Mouse (Mus musculus): ENCODE measurements around the gene Ctnna3.

Ctnna3 gene

GRCm38 (mm10) chr10:63710211-63710610, 280.3 kb downstream of the Ctnna3 start:
- DNase-seq (ENCODE audit: low spot score in 2 of 2): no peak

- no peak for DNase-seq (ENCODE audit: low spot score in 2 of 2)
Observed at GRCm38 (mm10) chr10:63712530-63712929, 282.6 kb downstream of the Ctnna3 start.

DNA sequence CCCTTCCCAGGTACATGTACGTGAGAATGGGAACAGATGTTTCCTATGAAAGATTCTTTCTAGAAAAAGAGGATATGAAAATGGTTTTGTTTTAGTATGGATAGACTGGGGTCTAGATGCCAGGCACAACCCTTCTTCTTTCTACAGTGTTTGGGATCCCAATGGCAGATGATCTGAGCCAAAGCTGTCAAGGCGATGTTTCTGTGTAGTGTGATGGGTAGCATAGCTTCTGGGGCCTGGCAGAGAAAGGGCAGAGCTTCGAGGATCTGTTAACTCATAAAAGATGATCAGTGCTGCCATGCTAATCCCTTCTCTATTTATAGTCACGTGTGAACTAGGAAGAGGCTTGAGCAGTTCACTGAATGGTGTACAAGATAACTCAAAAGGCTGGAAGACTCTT, 284.3 kb downstream of the Ctnna3 start:
- DNase-seq (ENCODE audit: low spot score in 2 of 2): no peak

DNA sequence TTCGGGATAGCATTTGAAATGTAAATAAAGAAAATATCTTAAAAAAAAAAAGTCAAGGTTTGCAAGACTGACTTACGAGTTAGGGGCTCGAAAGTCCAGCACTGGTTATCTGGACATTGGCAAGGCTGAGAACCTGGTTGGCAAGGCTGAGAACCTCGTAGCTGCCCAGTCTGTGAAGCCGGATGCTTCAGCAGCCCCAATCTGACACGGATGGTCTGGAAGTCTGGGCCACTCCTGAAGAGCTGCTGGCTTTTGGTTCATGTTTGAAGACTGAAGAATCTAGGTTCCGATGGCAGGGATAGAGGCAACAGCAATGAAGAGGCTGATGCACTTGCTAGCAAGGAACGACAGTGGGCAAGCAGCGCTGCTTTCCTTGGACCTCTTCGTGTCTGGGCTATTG, 339.0 kb downstream of the Ctnna3 start:
- DNase-seq (ENCODE audit: low spot score in 2 of 2): no peak

- DNase-seq (ENCODE audit: low spot score in 2 of 2): no peak
Observed at GRCm38 (mm10) chr10:63771656-63772055, 341.8 kb downstream of the Ctnna3 start.

DNA sequence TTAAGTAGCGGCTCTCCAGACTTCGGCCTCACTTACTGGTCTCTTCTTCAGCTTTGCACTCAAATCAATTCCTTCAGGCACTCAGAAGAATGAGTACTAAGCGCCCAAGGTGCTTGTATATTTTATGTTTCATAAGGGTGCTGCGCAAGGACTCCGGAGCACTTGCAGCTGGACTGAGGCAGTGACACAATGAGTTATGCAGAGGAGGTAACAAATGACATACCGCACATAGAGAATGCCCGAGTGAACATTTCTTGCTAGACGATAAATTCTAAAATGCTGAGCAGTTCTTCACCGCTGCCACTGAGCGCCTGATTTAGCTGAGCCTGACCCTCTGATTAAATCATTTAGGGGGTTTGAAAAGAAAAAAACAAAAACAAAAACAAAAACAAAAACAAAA, 342.2 kb downstream of the Ctnna3 start:
- no peak for DNase-seq (ENCODE audit: low spot score in 2 of 2)

- no peak for DNase-seq (ENCODE audit: low spot score in 2 of 2)
Observed at GRCm38 (mm10) chr10:63781948-63782347, 352.1 kb downstream of the Ctnna3 start.

GRCm38 (mm10) chr10:63784808-63785535, 355.1 kb downstream of the Ctnna3 start:
- DNase-seq (ENCODE audit: low spot score in 2 of 2): no peak

- DNase-seq (ENCODE audit: low spot score in 2 of 2): no peak
Observed at GRCm38 (mm10) chr10:63786390-63786789, 356.5 kb downstream of the Ctnna3 start.

GRCm38 (mm10) chr10:63803909-63804308, 374.0 kb downstream of the Ctnna3 start:
- no peak for DNase-seq (ENCODE audit: low spot score in 2 of 2)

DNA sequence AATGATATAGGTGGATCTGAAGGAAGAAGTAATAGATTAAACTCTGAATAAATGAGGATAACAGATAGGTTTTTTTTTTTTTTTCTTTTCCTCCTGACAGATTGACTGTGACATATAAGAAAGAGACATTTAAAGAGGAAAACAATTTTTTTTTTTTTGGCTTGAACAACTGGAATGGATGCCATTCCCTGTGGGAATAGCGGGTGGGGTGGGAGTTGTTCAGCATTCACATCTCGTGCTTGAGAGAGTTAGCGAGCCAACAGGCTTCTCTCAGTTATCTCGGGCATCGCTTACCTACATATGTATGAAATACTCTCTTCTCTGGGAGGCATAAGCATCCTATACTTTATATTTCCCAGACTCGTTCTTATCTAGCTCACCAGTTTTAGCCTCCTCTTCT, 375.7 kb downstream of the Ctnna3 start:
- no peak for DNase-seq (ENCODE audit: low spot score in 2 of 2)

GRCm38 (mm10) chr10:63806254-63806653, 376.4 kb downstream of the Ctnna3 start:
- DNase-seq (ENCODE audit: low spot score in 2 of 2): no peak

GRCm38 (mm10) chr10:63810043-63810617, 380.2 kb downstream of the Ctnna3 start:
- no peak for DNase-seq (ENCODE audit: low spot score in 2 of 2)

DNA sequence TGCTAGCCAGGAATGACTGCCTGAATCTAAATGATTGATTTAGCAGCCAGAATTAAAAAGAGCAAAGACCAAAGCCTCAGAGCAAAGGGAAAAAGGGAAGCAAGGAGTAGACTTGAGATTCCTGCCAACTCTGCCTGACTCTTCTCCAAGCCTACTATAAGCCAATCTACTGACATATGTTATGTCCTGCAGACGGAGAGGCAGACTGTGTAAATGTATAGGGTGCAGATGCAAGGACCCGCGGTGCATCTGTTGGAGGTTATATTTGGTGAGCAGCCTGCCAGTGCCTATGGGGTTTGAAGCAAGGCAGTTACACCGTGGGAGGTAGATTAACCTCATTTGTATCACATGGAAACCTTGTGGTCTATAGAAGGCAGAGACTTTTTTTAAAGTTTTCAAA, 409.1 kb downstream of the Ctnna3 start:
- DNase-seq (ENCODE audit: low spot score in 2 of 2): no peak

GRCm38 (mm10) chr10:63851946-63852345, 422.0 kb downstream of the Ctnna3 start:
- DNase-seq (ENCODE audit: low spot score in 2 of 2): no peak

GRCm38 (mm10) chr10:63869123-63869522, 439.2 kb downstream of the Ctnna3 start:
- DNase-seq (ENCODE audit: low spot score in 2 of 2): no peak

GRCm38 (mm10) chr10:63880462-63880903, 450.6 kb downstream of the Ctnna3 start:
- no peak for DNase-seq (ENCODE audit: low spot score in 2 of 2)

- DNase-seq (ENCODE audit: low spot score in 2 of 2): no peak
Observed at GRCm38 (mm10) chr10:63886449-63887088, 456.7 kb downstream of the Ctnna3 start.

GRCm38 (mm10) chr10:63894612-63895011, 464.7 kb downstream of the Ctnna3 start:
- no peak for DNase-seq (ENCODE audit: low spot score in 2 of 2)

DNA sequence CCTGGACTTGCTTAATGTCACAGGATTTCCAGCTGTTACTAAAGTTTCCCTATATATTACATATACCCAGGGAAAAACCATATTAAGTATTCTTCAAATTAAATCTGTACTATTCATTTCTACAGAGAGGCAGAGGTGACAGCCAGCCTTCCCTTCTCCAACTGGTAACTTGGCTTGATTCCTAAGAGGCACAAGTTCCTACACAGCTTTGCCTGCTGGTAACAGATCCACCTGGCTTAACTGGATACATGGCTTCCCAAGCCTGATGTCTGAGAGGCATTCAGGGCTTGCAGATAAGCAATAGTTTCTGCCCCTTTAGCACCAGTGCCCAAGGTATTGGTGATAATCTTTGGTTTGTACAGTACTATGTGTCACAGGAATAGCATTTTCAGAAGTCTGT, 470.0 kb downstream of the Ctnna3 start:
- no peak for DNase-seq (ENCODE audit: low spot score in 2 of 2)

GRCm38 (mm10) chr10:63908878-63909277, 479.0 kb downstream of the Ctnna3 start:
- no peak for DNase-seq (ENCODE audit: low spot score in 2 of 2)

GRCm38 (mm10) chr10:63927334-63927733, 497.4 kb downstream of the Ctnna3 start, which contains the start of gene Gm10118:
Gm10118 (minus strand) TSS chr10:63927434.
- DNase-seq (ENCODE audit: low spot score in 2 of 2): no peak

DNA sequence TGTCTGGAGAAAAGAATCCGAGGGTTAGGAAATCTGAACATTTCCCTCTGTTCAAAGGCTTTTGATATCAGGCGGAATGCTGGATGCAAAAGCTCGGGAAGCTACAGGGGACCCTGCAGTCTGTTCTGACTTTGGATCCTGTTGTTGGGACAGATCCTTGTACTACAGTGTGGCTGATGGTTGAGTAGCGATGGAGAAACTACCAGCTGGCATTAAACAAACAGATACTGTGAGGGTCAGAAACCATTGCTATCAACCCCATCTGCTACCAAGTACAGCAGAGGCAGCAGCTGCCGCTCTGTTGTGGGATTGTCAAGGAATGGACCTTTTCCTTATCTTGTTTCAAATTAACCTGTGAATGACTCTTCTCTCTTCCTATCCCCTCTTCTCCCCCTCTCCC, 504.0 kb downstream of the Ctnna3 start:
- DNase-seq (ENCODE audit: low spot score in 2 of 2): no peak
